In genomic region chr13:82355296-82355695, GRCm38 (mm10) we compare ENCODE assay signal across 23 mouse cellular contexts.
DNase-seq lines count a peak whose midpoint lies in the region; ATAC-seq and TF ChIP-seq lines count a peak whose summit lies in the region.
"Had no signal": no experiment of that assay in that cellular context is flagged by ENCODE, and none has a peak within 500 bp of the region (broad histone marks: within the 10 kb centered on the region; RNA-seq: fewer than 3 reads in every experiment).

No protein-coding gene starts in this region.

- DNase-seq in forebrain, embryonic 10.5 days (ENCODE audit: extremely low spot score, low spot score), result no peak
- DNase-seq in lung, embryonic 14.5 days, result peak; percentile 1
- no peak for DNase-seq in lung, adult 18-20 months
- DNase-seq in forebrain, postnatal 0 days, result no peak
- no peak for DNase-seq in gastrocnemius, adult 18-20 months (ENCODE audit: low spot score)
- DNase-seq in left cerebral cortex, adult 18-20 months (ENCODE audit: low spot score in 2 of 2), result no peak
- DNase-seq: adrenal gland, postnatal 10 days; B cell, adult 2 months; cerebellum, adult 18-20 months; cerebellum, adult 9-11 months; cerebellum, postnatal 36 days; gastrocnemius, postnatal 10 days; heart, adult 18-20 months; kidney, adult 9 months had no signal

- H3K4me2 ChIP-seq in forebrain, embryonic 12.5 days, result no peak overlapping the region
- H3K4me2 ChIP-seq in lung, embryonic 14.5 days, result no peak overlapping the region
- H3K4me2 ChIP-seq in forebrain, postnatal 0 days (ENCODE audit: low read depth), result no peak overlapping the region
- H3K4me2 ChIP-seq: heart, embryonic 12.5 days; hindbrain, embryonic 15.5 days had no signal

- H3K9me3 ChIP-seq in forebrain, embryonic 12.5 days, result no peaks in the 10 kb centered on the region
- no peaks in the 10 kb centered on the region for H3K9me3 ChIP-seq in forebrain, embryonic 10.5 days
- no peaks in the 10 kb centered on the region for H3K9me3 ChIP-seq in lung, embryonic 14.5 days (ENCODE audit: low read depth, low read length)
- no peaks in the 10 kb centered on the region for H3K9me3 ChIP-seq in forebrain, postnatal 0 days (ENCODE audit: low read length)
- H3K9me3 ChIP-seq: embryonic facial prominence, embryonic 10.5 days; G1E; heart, embryonic 12.5 days; hindbrain, embryonic 10.5 days; hindbrain, embryonic 15.5 days had no signal

- H3K36me3 ChIP-seq in forebrain, embryonic 12.5 days (replicated peaks), result no peaks in the 10 kb centered on the region
- no peaks in the 10 kb centered on the region for H3K36me3 ChIP-seq in forebrain, embryonic 10.5 days (replicated peaks)
- no peaks in the 10 kb centered on the region for H3K36me3 ChIP-seq in lung, embryonic 14.5 days (ENCODE audit: insufficient read depth)
- no peaks in the 10 kb centered on the region for H3K36me3 ChIP-seq in forebrain, postnatal 0 days (ENCODE audit: insufficient read depth)
- H3K36me3 ChIP-seq: embryonic facial prominence, embryonic 10.5 days; G1E; heart, embryonic 12.5 days; hindbrain, embryonic 10.5 days; hindbrain, embryonic 15.5 days had no signal

- no peak overlapping the region for H3K27ac ChIP-seq in forebrain, embryonic 12.5 days
- H3K27ac ChIP-seq in forebrain, embryonic 10.5 days, result no peak overlapping the region
- no peak overlapping the region for H3K27ac ChIP-seq in lung, embryonic 14.5 days (ENCODE audit: low read depth)
- H3K27ac ChIP-seq in forebrain, postnatal 0 days (ENCODE audit: low read depth, low read length), result no peak overlapping the region
- H3K27ac ChIP-seq: embryonic facial prominence, embryonic 10.5 days; hindbrain, embryonic 10.5 days; hindbrain, embryonic 15.5 days had no signal

- H3K27me3 ChIP-seq in forebrain, embryonic 12.5 days, result no peaks in the 10 kb centered on the region
- no peaks in the 10 kb centered on the region for H3K27me3 ChIP-seq in forebrain, embryonic 10.5 days (ENCODE audit: poor library complexity, severe bottlenecking)
- H3K27me3 ChIP-seq in lung, embryonic 14.5 days (ENCODE audit: insufficient read depth, low read length), result no peaks in the 10 kb centered on the region
- no peaks in the 10 kb centered on the region for H3K27me3 ChIP-seq in forebrain, postnatal 0 days (ENCODE audit: insufficient read depth, low read length)
- H3K27me3 ChIP-seq: heart, embryonic 12.5 days; hindbrain, embryonic 15.5 days had no signal

- H3K4me1 ChIP-seq in forebrain, embryonic 12.5 days, result no peaks in the 10 kb centered on the region
- H3K4me1 ChIP-seq in forebrain, embryonic 10.5 days, result 0 out of 2 replicates have a peak, but pooled peaks cover 4% of the 10 kb centered on the region
- no peaks in the 10 kb centered on the region for H3K4me1 ChIP-seq in lung, embryonic 14.5 days (ENCODE audit: insufficient read depth)
- no peaks in the 10 kb centered on the region for H3K4me1 ChIP-seq in forebrain, postnatal 0 days (ENCODE audit: insufficient read depth)
- H3K4me1 ChIP-seq: embryonic facial prominence, embryonic 10.5 days; heart, embryonic 12.5 days; hindbrain, embryonic 10.5 days; hindbrain, embryonic 15.5 days had no signal

- no peak overlapping the region for H3K9ac ChIP-seq in forebrain, embryonic 12.5 days
- no peak overlapping the region for H3K9ac ChIP-seq in lung, embryonic 14.5 days
- H3K9ac ChIP-seq in forebrain, postnatal 0 days, result no peak overlapping the region
- H3K9ac ChIP-seq: heart, embryonic 12.5 days; hindbrain, embryonic 15.5 days had no signal

- peak; percentile 37; the same call in 1 of the 2 replicates for ATAC-seq in forebrain, embryonic 12.5 days (ENCODE audit: low FRiP score)
- no peak for ATAC-seq in lung, embryonic 14.5 days (ENCODE audit: insufficient read depth)
- peak; percentile 63; the same call in 1 of the 2 replicates for ATAC-seq in forebrain, postnatal 0 days
- ATAC-seq: CD4-positive, CD25-positive, alpha-beta regulatory T cell, adult 4 months; inflammation-experienced regulatory T-cells, adult 6 months; intestine, postnatal 0 days had no signal

- TF ChIP-seq CTCF in lung, embryonic 14.5 days (IDR thresholded peaks at IDR 0.05; ENCODE audit: low read depth), result no peak
- no peak for TF ChIP-seq CTCF in forebrain, postnatal 0 days (IDR thresholded peaks at IDR 0.05; ENCODE audit: low read depth)

- H3K4me3 ChIP-seq in forebrain, embryonic 12.5 days (replicated peaks), result no peak overlapping the region
- no peak overlapping the region for H3K4me3 ChIP-seq in forebrain, embryonic 10.5 days
- no peak overlapping the region for H3K4me3 ChIP-seq in lung, embryonic 14.5 days (ENCODE audit: low read depth, low read length)
- no peak overlapping the region for H3K4me3 ChIP-seq in forebrain, postnatal 0 days (ENCODE audit: low read depth, low read length)
- H3K4me3 ChIP-seq: embryonic facial prominence, embryonic 10.5 days; heart, embryonic 12.5 days; hindbrain, embryonic 10.5 days; hindbrain, embryonic 15.5 days had no signal
